Mouse (Mus musculus) limb, embryonic 10.5 days (tissue): ENCODE results near the gene Zfp9. TPM values are rescaled to one million over a fixed set of nuclear protein-coding genes. Genes with fewer than 3 reads are reported as not detected.

Experiments used
- DNase-seq: peaks from one replicate; pipeline ENCODE4 v3.0.0-alpha.2; 2017; ENCODE audit warnings: low spot score
- H3K27ac ChIP-seq: fragments of 300-500 bp; sonication (generic); 2 replicates; pipeline ENCODE4 v1.5.1; 2016; ENCODE audit warnings: mild to moderate bottlenecking
- H3K27me3 ChIP-seq: fragments of 300-500 bp; sonication (generic); 2 replicates; pipeline ENCODE4 v1.6.1; 2016; ENCODE audit warnings: low read depth, mild to moderate bottlenecking; ENCODE audit not compliant: poor library complexity, severe bottlenecking
- H3K36me3 ChIP-seq: fragments of 300-500 bp; sonication (generic); 2 replicates; pipeline ENCODE4 v1.6.1; 2016; ENCODE audit warnings: mild to moderate bottlenecking, moderate library complexity
- H3K4me1 ChIP-seq: fragments of 300-500 bp; sonication (generic); 2 replicates; pipeline ENCODE4 v1.6.1; 2016
- H3K4me3 ChIP-seq: fragments of 300-500 bp; sonication (generic); 2 replicates; pipeline ENCODE4 v1.5.1; 2016; ENCODE audit warnings: mild to moderate bottlenecking, moderate library complexity
- H3K9me3 ChIP-seq: fragments of 300-500 bp; sonication (generic); replicated peaks from 2 replicates; pipeline ENCODE4 v1.6.1; 2016; ENCODE audit warnings: mild to moderate bottlenecking
- WGBS: fragments of 180-500 bp; shearing (Covaris S2); methylation state at CpG from one replicate; pipeline ENCODE4 v1.1.7; 2016; 5-methylcytosine and 5-hydroxymethylcytosine counted together
- polyA plus RNA-seq: library from polyadenylated mRNA; unstranded; fragments of >200 nt; fragmentation: Nextera tagmentation; extraction: Ambion mirVana; gene quantifications from 2 replicates; pipeline ENCODE4 v1.2.1, GENCODE M21; 2016

The Zfp9 gene
- polyA plus RNA-seq, result 8.0 and 11.7 TPM in 2 replicates

GRCm38 (mm10) chr6:118478957-118479708 is at the start of gene Zfp9:
Zfp9 (minus strand) TSS chr6:118479320.
- peak within 1 kb of the TSS; percentile 76 for H3K4me3 ChIP-seq
- no peaks in the 10 kb centered on the region for H3K9me3 ChIP-seq
- WGBS, result under 1% methylated on average over 52 of the region's 57 CpGs
- peaks cover 12% of the 10 kb centered on the region for H3K36me3 ChIP-seq
- H3K27me3 ChIP-seq, result peaks cover 12% of the 10 kb centered on the region
- peaks cover 13% of the 10 kb centered on the region for H3K4me1 ChIP-seq
- peak; percentile 84 for DNase-seq
- H3K27ac ChIP-seq, result peak within 1 kb of the TSS; percentile 91

DNA sequence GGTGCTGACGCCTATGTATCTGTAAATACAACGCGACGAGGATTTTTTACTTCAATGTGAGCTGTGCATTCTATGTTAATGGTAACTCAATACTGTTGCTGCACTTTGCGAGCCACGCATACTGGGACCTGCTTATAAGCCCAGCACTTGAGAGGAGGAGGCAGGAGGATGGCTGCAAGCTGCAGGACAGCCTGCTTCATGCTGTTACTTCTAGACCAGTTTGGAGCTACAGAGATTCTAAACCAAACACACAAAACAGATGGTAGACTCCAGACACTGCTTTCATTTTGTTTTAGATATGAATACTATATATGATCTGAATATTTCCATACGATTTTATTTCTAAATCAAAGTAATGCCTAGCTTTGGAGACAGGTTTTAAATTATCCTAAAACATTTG is 41.5 kb upstream of the Zfp9 start:
- WGBS, result 96% methylated on average over 7 of the region's 7 CpGs

DNA sequence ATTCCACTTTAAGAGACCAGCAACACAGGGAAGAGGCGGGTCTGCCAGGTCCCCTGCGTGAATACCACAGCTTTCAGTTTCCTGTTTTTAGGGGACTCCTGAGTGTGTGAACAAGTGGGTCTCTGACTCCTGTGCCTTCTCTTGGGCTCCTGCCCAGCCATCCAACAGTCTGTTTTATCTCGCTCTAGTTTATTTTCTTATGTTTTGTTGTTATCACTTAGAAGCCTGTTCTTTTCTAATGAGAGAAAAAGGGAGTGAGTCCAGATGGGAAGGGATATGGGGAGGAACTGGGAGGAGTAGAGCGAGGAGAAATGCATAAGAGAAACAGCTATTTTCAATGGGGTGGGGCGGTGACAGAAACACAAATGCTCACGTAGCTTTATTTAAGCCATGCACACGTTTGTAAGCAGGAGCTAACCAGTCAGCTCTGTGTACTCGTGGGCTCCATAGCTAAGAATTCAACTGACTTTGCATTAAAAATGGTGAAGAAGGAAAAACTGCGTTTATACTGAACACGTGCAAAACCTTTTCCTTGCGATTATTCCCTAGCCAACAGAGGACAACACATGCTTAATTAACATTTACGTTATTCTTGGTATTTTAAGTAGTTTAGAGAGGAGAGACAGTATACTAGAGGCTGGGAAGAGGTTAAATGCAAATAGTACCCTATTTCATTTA is 34.4 kb upstream of the Zfp9 start:
- Histone ChIP-seq H3K36me3 (peaks cover 83% of the 10 kb centered on the region), H3K4me1 (no peaks in the 10 kb centered on the region), H3K9me3 (no peaks in the 10 kb centered on the region), H3K27me3 (no peaks in the 10 kb centered on the region), H3K4me3 (no peak overlapping the region), H3K27ac (no peak overlapping the region)
- no peak for DNase-seq
- 95% methylated on average over 12 of the region's 12 CpGs for WGBS

More for the DNA sequence above, 41.5 kb upstream of the Zfp9 start:
- no peak for DNase-seq
- peaks cover 96% of the 10 kb centered on the region for H3K36me3 ChIP-seq
- H3K4me3 ChIP-seq, result no peak overlapping the region
- no peak overlapping the region for H3K27ac ChIP-seq
- no peaks in the 10 kb centered on the region for H3K4me1 ChIP-seq
- no peaks in the 10 kb centered on the region for H3K9me3 ChIP-seq
- H3K27me3 ChIP-seq, result no peaks in the 10 kb centered on the region

DNA sequence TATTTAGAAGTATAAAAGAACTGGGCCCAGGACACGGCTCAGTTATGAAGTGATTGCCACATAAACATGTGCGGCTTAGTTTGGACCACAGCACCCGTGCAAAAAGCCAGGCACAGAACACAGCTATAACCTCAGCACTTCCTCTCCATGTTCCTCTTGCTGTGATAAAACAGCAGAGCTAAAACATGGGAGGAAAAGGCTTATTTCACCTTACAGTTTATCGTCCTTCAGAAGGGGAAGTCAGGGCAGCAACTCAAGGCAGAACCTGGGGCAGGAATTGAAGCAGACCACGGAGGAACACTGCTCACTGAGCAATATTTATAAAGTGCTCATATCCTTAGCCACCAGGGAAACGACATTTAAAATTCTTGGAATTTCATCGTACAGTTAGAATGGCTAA is 19.9 kb upstream of the Zfp9 start:
- 94% methylated on average over 7 of the region's 7 CpGs for WGBS
- Histone ChIP-seq H3K9me3 (no peaks in the 10 kb centered on the region), H3K27ac (no peak overlapping the region), H3K4me1 (no peaks in the 10 kb centered on the region), H3K4me3 (no peak overlapping the region), H3K27me3 (no peaks in the 10 kb centered on the region), H3K36me3 (peaks cover 42% of the 10 kb centered on the region)
- no peak for DNase-seq

DNA sequence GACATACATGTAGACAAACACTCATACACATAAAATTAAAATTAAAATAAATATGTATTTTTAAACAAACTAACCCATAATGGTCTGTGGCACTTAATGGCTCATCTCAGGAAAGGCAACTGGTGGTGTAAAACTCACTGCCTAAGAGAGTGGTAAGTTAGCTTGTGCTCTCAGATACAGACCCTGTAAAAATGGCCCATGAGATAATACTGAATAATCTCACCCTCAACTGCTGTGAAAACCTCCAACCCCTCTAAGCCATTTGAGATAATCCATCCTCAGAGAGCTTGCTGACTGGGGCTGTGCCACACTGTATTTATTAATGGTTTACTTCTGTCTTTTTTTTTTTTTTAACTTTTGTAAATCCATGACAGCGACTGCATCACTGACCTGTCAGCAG is 3.0 kb upstream of the Zfp9 start:
- Histone ChIP-seq H3K4me3 (no peak overlapping the region), H3K4me1 (peaks cover 13% of the 10 kb centered on the region), H3K9me3 (no peaks in the 10 kb centered on the region), H3K36me3 (no peaks in the 10 kb centered on the region), H3K27me3 (peaks cover 12% of the 10 kb centered on the region), H3K27ac (no peak overlapping the region)
- 91% methylated on average over 1 of the region's 1 CpGs for WGBS
- DNase-seq, result no peak

DNA sequence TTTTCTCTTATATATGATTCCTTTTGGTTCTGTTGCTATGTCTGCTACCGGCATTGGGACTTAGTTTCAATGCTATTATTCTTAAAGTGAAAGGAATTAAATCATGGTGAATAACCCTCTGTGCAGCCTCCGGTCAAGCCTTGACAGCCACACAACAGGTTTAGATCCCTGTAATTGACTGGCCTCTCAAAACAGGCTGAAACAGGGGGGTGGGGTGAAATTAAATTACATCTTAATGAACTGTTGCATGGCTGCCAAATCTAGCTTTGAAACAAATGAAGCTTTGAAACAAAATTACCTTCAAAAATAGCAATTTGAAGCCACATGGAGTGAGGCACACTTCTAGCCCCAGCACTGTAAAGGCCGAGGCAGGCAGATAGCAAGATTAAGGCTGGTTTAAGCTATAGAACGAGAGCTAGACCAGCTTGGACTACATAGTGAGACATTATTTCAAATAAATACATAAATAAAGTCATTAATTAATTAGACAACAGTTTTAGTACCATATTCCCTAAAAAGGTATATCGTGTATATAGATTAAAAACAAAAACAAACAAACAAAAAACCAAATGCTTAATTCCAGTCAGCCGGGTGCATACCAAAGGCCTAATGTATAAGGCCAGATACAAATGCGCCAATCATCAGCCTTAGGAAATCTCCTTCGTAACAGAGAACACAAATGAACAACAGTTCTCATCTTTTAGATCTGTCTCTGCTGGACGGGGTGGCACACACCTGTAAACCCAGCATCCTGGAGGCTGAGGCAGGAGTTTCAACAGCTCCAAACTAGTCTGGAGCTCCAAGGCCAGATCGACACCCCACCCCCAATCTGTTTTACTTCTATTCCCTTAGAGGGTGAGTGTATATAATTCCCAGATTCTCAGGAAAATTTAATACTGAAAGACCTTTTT is 990 bp downstream of the Zfp9 start:
- peak overlapping the region; percentile 91 for H3K27ac ChIP-seq
- peaks cover 13% of the 10 kb centered on the region for H3K36me3 ChIP-seq
- H3K4me3 ChIP-seq, result peak overlapping the region; percentile 76
- peak; percentile 45 for DNase-seq
- no peaks in the 10 kb centered on the region for H3K9me3 ChIP-seq
- peaks cover 13% of the 10 kb centered on the region for H3K4me1 ChIP-seq
- 41% methylated on average over 10 of the region's 10 CpGs for WGBS
- peaks cover 12% of the 10 kb centered on the region for H3K27me3 ChIP-seq

GRCm38 (mm10) chr6:118462069-118462705 is 16.9 kb downstream of the Zfp9 start:
- peaks cover 45% of the 10 kb centered on the region for H3K36me3 ChIP-seq
- H3K9me3 ChIP-seq, result no peaks in the 10 kb centered on the region
- DNase-seq, result no peak
- no peaks in the 10 kb centered on the region for H3K4me1 ChIP-seq
- H3K27ac ChIP-seq, result no peak overlapping the region
- WGBS, result 85% methylated on average over 15 of the region's 15 CpGs
- no peaks in the 10 kb centered on the region for H3K27me3 ChIP-seq
- H3K4me3 ChIP-seq, result no peak overlapping the region

- Histone ChIP-seq H3K27me3 (no peaks in the 10 kb centered on the region), H3K36me3 (peaks cover 18% of the 10 kb centered on the region), H3K4me3 (no peak overlapping the region), H3K27ac (no peak overlapping the region), H3K9me3 (no peaks in the 10 kb centered on the region), H3K4me1 (peaks cover 15% of the 10 kb centered on the region; the same call in 1 of the 2 replicates)
- no peak for DNase-seq
- WGBS, result 89% methylated on average over 1 of the region's 1 CpGs
Measured at GRCm38 (mm10) chr6:118457726-118458125, 21.4 kb downstream of the Zfp9 start.

DNA sequence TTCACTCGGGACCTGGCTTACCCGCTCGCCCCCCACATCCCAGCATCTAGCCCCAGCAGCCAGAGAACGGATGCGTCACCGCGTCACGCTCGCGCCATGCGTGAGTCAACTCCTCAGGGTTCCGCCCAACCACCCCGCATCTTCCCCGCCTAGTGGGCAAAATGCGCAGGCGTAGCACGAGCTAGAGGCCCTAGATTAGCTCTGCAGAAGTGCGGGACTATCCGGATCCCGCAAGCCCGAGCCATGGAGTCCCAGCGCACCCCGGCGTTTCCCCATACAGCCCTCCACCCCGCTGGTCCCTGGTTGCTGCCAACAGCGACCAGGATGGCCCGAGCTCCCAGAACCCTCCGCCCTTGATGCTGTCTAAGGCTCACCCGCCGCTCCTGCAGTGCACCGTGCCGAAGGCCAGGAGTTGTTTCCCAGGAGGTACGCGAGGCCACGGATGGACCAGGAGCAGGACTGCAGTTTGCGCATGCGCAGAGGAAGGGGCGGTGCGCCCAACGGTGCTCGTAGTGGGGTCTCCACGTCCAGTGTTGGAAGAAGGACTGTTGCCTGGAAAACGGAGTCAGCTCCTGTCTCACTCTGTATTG is 24.0 kb downstream of the Zfp9 start, which contains the start of gene Zfp248:
Zfp248 (minus strand) TSS at position 487 of the 590 bp plus-strand sequence.
- Histone ChIP-seq H3K36me3 (peaks cover 27% of the 10 kb centered on the region), H3K27me3 (no peaks in the 10 kb centered on the region), H3K27ac (peak within 1 kb of the TSS; percentile 97), H3K4me1 (peaks cover 15% of the 10 kb centered on the region; the same call in 1 of the 2 replicates), H3K4me3 (peak within 1 kb of the TSS; percentile 89), H3K9me3 (no peaks in the 10 kb centered on the region)
- under 1% methylated on average over 43 of the region's 43 CpGs for WGBS
- peak; percentile 95 for DNase-seq

- Histone ChIP-seq H3K27me3 (no peaks in the 10 kb centered on the region), H3K4me3 (peak overlapping the region; percentile 89), H3K36me3 (peaks cover 27% of the 10 kb centered on the region), H3K27ac (peak overlapping the region; percentile 97), H3K4me1 (peaks cover 15% of the 10 kb centered on the region; the same call in 1 of the 2 replicates), H3K9me3 (no peaks in the 10 kb centered on the region)
- 53% methylated on average over 8 of the region's 8 CpGs for WGBS
- peak; percentile 32 for DNase-seq
Measured at GRCm38 (mm10) chr6:118454452-118454851, 24.7 kb downstream of the Zfp9 start.

- Histone ChIP-seq H3K27me3 (no peaks in the 10 kb centered on the region), H3K4me3 (no peak overlapping the region), H3K9me3 (peaks cover 6% of the 10 kb centered on the region), H3K36me3 (peaks cover 68% of the 10 kb centered on the region), H3K4me1 (no peaks in the 10 kb centered on the region), H3K27ac (no peak overlapping the region)
- no peak for DNase-seq
- WGBS, result 94% methylated on average over 4 of the region's 4 CpGs
Measured at GRCm38 (mm10) chr6:118431502-118431901, 47.6 kb downstream of the Zfp9 start.

GRCm38 (mm10) chr6:118426666-118427065 is 52.5 kb downstream of the Zfp9 start:
- Histone ChIP-seq H3K27ac (no peak overlapping the region), H3K4me1 (no peaks in the 10 kb centered on the region), H3K4me3 (no peak overlapping the region), H3K27me3 (no peaks in the 10 kb centered on the region), H3K36me3 (peaks cover 51% of the 10 kb centered on the region), H3K9me3 (peaks cover 6% of the 10 kb centered on the region)
- no peak for DNase-seq
- WGBS, result 100% methylated on average over 1 of the region's 1 CpGs
